Mouse (Mus musculus): ENCODE measurements around the gene Rph3a. TPM values are rescaled to one million over a fixed set of nuclear protein-coding genes. Genes with fewer than 3 reads are reported as not detected.

Gene Rph3a
- 0.09 TPM in 1 of 2 replicates, not detected in the other for polyA plus RNA-seq (2014; fragmentation: Nextera tagmentation; extraction: Ambion mirVana)

DNA sequence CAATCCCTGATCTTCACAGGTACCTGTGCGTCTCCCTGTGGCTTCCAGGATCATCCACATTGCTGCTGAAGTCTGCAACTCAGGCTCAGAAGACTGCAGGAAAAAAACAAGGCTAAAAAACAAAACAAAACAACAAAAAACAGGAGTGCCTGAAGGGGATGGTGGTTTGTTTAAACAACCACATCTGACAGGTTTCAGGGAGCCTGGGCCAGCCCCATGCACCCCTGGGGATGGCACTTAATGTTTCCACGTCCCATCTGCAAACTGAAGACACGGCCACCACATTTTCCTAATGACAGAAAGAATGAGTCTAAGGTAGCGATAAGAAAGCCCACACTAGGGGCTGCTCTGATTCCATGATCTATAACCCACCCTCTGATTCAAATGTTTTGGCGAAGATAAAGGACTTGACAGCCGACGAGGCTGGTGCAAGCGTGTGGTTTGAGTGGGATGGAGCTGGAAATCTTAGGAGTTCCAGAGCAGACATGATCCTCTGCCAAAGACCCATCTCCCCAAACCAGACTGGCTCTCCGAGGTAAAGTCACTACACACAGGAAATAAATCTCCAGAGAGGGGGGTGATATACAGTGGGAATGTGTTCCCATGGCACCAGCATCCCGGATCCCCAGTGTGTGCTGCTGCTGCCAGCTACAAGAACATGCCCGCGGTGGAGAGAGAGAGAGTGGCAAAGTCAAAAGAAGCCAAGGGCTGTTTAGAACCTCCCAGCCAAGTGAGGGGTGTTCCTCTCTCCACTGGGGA is at the start of gene Rph3a:
TSS of gene Rph3a (minus strand) at position 282 of the 759 bp plus-strand sequence.
- Histone ChIP-seq H3K4me1 (ENCODE audit: insufficient read depth) (no peaks in the 10 kb centered on the region), H3K27me3 (ENCODE audit: insufficient read depth, low read length) (peaks cover 9% of the 10 kb centered on the region; the same call in 1 of the 2 replicates), H3K9ac (no peak within 1 kb of the TSS), H3K27ac (ENCODE audit: low read depth) (no peak within 1 kb of the TSS), H3K9me3 (ENCODE audit: low read depth, low read length) (no peaks in the 10 kb centered on the region), H3K36me3 (ENCODE audit: insufficient read depth) (no peaks in the 10 kb centered on the region), H3K4me2 (no peak within 1 kb of the TSS), H3K4me3 (ENCODE audit: low read depth, low read length) (no peak within 1 kb of the TSS)
- TF ChIP-seq CTCF (IDR thresholded peaks at IDR 0.05; ENCODE audit: low read depth) = no peak
- no peak for DNase-seq
- no peak for ATAC-seq (ENCODE audit: insufficient read depth)
- 69% methylated on average over 12 of the region's 12 CpGs for WGBS

DNA sequence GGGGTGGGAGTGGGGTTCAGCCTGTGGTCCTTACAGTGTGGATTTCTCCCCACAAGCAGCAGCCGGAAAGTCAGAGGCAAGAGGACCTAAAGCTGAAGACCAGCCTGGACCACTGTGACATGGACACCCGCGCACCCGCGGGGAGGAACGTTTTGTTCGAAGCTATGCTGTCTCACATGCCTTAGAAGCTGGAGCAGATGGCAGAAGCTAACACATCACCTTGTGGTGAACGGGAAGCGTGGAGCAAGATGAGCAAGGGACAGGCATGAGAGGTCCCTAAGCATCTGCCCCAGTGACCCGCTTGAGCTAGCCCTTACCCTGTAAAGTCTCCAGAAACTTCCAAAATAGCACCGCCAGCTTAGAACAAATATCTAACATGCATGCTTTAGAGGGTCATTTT is 48.4 kb upstream of the Rph3a start:
- H3K9me3 ChIP-seq (ENCODE audit: low read depth, low read length) = no peaks in the 10 kb centered on the region
- H3K4me3 ChIP-seq (ENCODE audit: low read depth, low read length) = no peak overlapping the region
- 86% methylated on average over 11 of the region's 11 CpGs for WGBS
- DNase-seq (no peak), ATAC-seq (ENCODE audit: insufficient read depth) (no peak)
- TF ChIP-seq CTCF (IDR thresholded peaks at IDR 0.05; ENCODE audit: low read depth) = no peak
- no peak overlapping the region for H3K4me2 ChIP-seq
- H3K27me3 ChIP-seq (ENCODE audit: insufficient read depth, low read length) = no peaks in the 10 kb centered on the region
- H3K36me3 ChIP-seq (ENCODE audit: insufficient read depth) = no peaks in the 10 kb centered on the region
- H3K4me1 ChIP-seq (ENCODE audit: insufficient read depth) = no peaks in the 10 kb centered on the region
- H3K27ac ChIP-seq (ENCODE audit: low read depth) = no peak overlapping the region
- no peak overlapping the region for H3K9ac ChIP-seq

DNA sequence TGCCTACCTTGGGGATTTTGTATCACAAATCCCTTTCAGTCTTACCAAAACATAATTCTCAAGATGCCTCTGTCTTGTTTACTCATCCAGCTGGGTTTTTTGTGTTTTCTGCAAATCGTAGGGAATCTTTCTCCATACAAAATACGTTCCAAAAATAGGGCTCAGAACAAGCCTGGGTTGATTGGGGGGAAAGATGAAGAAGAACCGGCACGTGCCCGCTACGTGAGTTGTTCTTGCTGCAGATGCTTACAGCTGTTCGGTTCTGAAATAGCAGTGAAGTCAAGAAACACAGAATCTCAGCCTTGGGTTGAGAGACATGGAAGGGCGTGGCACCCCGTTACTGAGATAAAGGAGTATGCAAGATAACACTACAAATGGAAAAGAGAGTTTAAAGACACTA is 44.0 kb upstream of the Rph3a start:
- ATAC-seq (ENCODE audit: insufficient read depth) (no peak), DNase-seq (no peak)
- Histone ChIP-seq H3K36me3 (ENCODE audit: insufficient read depth) (no peaks in the 10 kb centered on the region), H3K9ac (no peak overlapping the region), H3K9me3 (ENCODE audit: low read depth, low read length) (no peaks in the 10 kb centered on the region), H3K27ac (ENCODE audit: low read depth) (no peak overlapping the region), H3K4me2 (no peak overlapping the region), H3K4me3 (ENCODE audit: low read depth, low read length) (no peak overlapping the region), H3K4me1 (ENCODE audit: insufficient read depth) (no peaks in the 10 kb centered on the region), H3K27me3 (ENCODE audit: insufficient read depth, low read length) (no peaks in the 10 kb centered on the region)
- TF ChIP-seq CTCF (IDR thresholded peaks at IDR 0.05; ENCODE audit: low read depth) = no peak
- WGBS = 72% methylated on average over 9 of the region's 9 CpGs

DNA sequence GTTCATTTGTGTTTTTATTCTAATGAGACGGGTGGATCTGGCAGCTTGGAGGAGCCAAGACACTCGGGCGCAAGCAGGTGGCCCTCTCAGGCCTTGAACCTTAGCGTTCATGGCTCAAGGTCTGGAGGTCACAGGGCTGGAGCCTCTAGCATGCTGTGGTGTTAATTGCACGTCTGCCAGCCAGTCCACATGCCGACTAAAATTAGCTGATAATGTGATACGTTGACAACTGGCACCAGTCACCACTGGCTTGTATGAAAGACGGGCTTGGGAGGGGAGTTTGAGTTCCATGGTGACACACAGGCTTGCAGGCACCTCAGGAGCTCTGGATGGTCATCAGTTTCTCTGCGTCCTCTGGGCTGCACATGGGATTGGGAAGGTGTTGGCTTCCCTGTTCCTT is 31.9 kb upstream of the Rph3a start:
- 47% methylated on average over 9 of the region's 9 CpGs for WGBS
- Histone ChIP-seq H3K9me3 (ENCODE audit: low read depth, low read length) (no peaks in the 10 kb centered on the region), H3K4me1 (ENCODE audit: insufficient read depth) (no peaks in the 10 kb centered on the region), H3K4me2 (no peak overlapping the region), H3K9ac (no peak overlapping the region), H3K27me3 (ENCODE audit: insufficient read depth, low read length) (no peaks in the 10 kb centered on the region), H3K36me3 (ENCODE audit: insufficient read depth) (no peaks in the 10 kb centered on the region), H3K27ac (ENCODE audit: low read depth) (no peak overlapping the region), H3K4me3 (ENCODE audit: low read depth, low read length) (no peak overlapping the region)
- DNase-seq = no peak
- no peak for ATAC-seq (ENCODE audit: insufficient read depth)
- no peak for TF ChIP-seq CTCF (IDR thresholded peaks at IDR 0.05; ENCODE audit: low read depth)

DNA sequence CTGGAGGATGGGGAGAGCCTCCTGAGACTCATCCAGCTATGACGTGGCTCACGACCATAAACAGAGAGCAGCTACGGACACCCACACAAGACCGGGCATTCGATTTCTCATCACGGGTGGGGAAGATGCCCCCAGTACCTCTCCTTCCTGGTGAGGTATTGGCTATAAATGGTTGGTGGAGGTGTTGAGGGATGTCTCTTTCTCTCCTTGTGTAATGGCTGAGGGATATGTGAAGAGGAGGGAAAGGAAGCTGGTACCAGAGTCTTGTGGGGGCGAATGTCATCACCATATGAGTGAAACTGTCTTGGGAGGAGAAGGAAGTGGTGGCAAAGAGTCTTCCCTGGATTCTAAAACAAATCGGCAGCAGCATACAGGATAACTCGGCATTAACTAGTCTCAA is 29.6 kb upstream of the Rph3a start:
- Histone ChIP-seq H3K4me2 (no peak overlapping the region), H3K9ac (no peak overlapping the region), H3K36me3 (ENCODE audit: insufficient read depth) (no peaks in the 10 kb centered on the region), H3K4me1 (ENCODE audit: insufficient read depth) (no peaks in the 10 kb centered on the region), H3K27ac (ENCODE audit: low read depth) (no peak overlapping the region), H3K9me3 (ENCODE audit: low read depth, low read length) (no peaks in the 10 kb centered on the region), H3K4me3 (ENCODE audit: low read depth, low read length) (no peak overlapping the region), H3K27me3 (ENCODE audit: insufficient read depth, low read length) (no peaks in the 10 kb centered on the region)
- DNase-seq (no peak), ATAC-seq (ENCODE audit: insufficient read depth) (no peak)
- TF ChIP-seq CTCF (IDR thresholded peaks at IDR 0.05; ENCODE audit: low read depth) = no peak
- 75% methylated on average over 9 of the region's 9 CpGs for WGBS

DNA sequence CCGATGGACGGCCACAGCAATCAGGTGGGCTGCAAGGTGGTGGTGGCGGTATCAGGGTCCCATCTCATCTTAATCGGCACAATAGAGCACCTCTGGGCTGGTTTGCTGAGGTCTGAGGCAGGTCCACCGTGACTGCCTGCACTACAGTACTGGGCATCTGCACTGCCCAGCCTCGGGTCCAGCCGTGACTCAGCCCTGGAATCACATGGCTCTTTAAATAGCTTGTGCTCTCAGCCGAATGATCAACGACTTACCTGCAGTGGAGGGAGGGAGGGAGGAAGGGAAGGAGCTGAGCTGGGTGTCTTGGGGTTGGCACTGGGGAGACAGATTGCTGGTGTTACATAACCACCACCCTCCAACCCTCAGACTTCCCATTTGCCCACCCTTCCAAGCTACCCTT is 20.3 kb upstream of the Rph3a start:
- Histone ChIP-seq H3K27ac (ENCODE audit: low read depth) (no peak overlapping the region), H3K27me3 (ENCODE audit: insufficient read depth, low read length) (no peaks in the 10 kb centered on the region), H3K9me3 (ENCODE audit: low read depth, low read length) (no peaks in the 10 kb centered on the region), H3K9ac (no peak overlapping the region), H3K4me1 (ENCODE audit: insufficient read depth) (no peaks in the 10 kb centered on the region), H3K36me3 (ENCODE audit: insufficient read depth) (no peaks in the 10 kb centered on the region), H3K4me2 (no peak overlapping the region), H3K4me3 (ENCODE audit: low read depth, low read length) (no peak overlapping the region)
- ATAC-seq (ENCODE audit: insufficient read depth) (no peak), DNase-seq (no peak)
- 68% methylated on average over 9 of the region's 9 CpGs for WGBS
- no peak for TF ChIP-seq CTCF (IDR thresholded peaks at IDR 0.05; ENCODE audit: low read depth)

DNA sequence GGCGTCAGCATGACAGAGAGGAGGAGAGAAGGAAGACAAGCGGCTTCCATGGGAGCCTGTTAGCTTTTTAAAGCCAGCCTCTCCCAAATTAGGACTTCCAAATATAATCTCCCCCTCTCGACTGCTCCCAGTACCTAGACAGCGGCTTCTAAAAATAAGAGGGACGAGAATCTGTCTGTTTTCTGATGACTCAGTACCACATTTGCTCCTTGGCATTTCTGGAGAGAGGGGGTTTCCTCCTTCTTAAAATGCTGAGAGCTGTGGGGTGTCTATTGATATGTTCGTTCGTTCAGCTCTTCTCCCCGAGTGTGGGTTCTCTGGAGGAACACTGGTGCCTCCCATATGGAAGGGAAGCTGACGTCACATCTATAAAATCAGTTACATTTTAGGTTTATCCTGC is 9.6 kb upstream of the Rph3a start:
- Histone ChIP-seq H3K4me2 (no peak overlapping the region), H3K4me3 (ENCODE audit: low read depth, low read length) (no peak overlapping the region), H3K4me1 (ENCODE audit: insufficient read depth) (no peaks in the 10 kb centered on the region), H3K9me3 (ENCODE audit: low read depth, low read length) (no peaks in the 10 kb centered on the region), H3K27ac (ENCODE audit: low read depth) (no peak overlapping the region), H3K36me3 (ENCODE audit: insufficient read depth) (no peaks in the 10 kb centered on the region), H3K27me3 (ENCODE audit: insufficient read depth, low read length) (no peaks in the 10 kb centered on the region), H3K9ac (no peak overlapping the region)
- 73% methylated on average over 9 of the region's 9 CpGs for WGBS
- DNase-seq (no peak), ATAC-seq (ENCODE audit: insufficient read depth) (no peak)
- no peak for TF ChIP-seq CTCF (IDR thresholded peaks at IDR 0.05; ENCODE audit: low read depth)

Measured in lung, embryonic 14.5 days (tissue).